Mouse (Mus musculus): Measurements from ENCODE around the gene Rimklb.
"Not testable (repeated sequence)": the region's sequence is repeated elsewhere in the genome, so short reads cannot be mapped to it uniquely, and the experiment has no call there.

The Rimklb gene

DNA sequence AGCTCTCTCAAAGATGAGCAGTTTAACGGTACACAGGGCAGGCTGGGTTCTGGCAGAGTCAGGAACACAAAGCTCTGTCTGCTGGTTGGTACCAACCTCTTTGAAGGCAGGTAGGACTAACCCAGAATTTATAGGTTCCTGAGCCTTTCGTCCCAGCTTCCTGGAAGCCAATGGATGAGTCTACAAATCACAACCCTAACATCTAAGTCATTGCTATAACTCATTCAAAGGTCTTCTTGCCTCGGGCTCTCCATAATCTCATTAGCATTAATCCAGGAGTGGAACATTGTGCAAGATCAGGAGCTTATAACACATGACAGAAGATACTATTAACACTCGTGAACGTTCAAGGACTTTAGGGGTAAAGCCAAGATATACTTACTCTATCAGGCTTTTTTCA is at the start of gene Rimklb:
Gene Rimklb (minus strand): TSS at position 101 of the 400 bp plus-strand sequence.
- peak; percentile 72 for DNase-seq

- no peak for DNase-seq
These were observed 47.4 kb upstream of the Rimklb start for GRCm38 (mm10) chr6:122545948-122546347.

- peak; percentile 91 for DNase-seq
These were observed 46.8 kb upstream of the Rimklb start for GRCm38 (mm10) chr6:122545289-122545882.

- DNase-seq: no peak
These were observed 46.1 kb upstream of the Rimklb start for GRCm38 (mm10) chr6:122544672-122545071.

- no peak for DNase-seq
These were observed 45.0 kb upstream of the Rimklb start for GRCm38 (mm10) chr6:122543574-122543973.

DNA sequence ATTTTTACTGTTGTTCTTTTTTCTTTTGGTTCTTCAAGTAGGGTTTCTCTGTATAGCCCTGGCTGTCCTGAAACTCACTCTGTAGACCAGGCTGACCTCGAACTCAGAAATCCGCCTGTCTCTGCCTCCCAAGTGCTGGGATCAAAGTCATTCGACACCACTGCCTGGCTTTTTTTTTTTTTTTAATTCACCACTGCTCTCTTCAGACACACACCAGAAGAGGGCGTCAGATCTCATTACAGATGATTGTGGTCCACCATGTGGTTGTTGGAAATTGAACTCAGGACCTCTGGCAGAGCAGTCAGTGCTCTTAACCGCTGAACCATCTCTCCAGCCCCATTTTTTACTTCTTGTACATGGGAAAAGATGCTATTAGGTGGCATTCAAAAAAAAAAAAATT is 43.9 kb upstream of the Rimklb start:
- not testable (repeated sequence) for DNase-seq

GRCm38 (mm10) chr6:122539564-122539963 is 41.0 kb upstream of the Rimklb start:
- DNase-seq: no peak

GRCm38 (mm10) chr6:122534032-122534431 is 35.5 kb upstream of the Rimklb start:
- DNase-seq: no peak

DNA sequence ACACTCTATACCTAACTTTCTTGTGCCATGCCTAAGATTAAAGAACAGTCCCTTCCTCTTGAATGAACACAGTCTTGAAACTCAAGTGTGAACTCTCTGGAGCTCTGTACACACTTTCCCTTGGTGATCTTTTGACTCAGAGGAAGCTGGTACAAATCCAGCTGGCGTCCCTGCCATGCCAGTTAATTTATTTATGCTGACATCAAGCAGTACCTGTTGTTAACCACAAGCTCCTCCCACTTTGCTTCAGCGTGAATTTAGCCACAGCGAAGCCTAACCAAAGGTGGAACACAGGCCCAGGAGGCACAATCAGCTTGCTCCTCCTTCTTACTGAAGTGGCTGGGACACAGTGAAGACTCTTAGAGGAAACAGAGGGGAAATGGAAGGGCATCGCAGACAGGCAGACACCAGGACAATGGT is 34.3 kb upstream of the Rimklb start:
- DNase-seq: no peak

- DNase-seq: no peak
These were observed 33.1 kb upstream of the Rimklb start for GRCm38 (mm10) chr6:122531466-122532174.

DNA sequence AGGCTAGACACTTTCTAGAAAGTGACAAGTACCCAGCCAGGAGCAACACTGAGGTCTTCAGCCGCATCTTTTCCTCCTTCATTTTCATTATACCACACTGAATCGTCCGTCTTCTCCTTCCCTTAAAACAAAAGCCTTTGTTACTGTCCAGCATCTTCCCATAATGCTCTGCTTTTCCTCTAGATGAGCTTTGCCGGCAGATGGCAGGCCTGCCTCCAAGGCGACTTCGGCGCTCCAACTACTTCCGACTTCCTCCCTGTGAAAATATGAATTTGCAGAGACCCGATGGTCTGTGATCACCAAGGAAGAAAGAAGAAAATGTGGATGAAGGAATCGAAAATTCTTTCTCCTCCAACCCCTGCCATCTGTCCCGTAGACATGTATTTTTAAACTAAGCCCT is 29.6 kb upstream of the Rimklb start:
- no peak for DNase-seq

DNA sequence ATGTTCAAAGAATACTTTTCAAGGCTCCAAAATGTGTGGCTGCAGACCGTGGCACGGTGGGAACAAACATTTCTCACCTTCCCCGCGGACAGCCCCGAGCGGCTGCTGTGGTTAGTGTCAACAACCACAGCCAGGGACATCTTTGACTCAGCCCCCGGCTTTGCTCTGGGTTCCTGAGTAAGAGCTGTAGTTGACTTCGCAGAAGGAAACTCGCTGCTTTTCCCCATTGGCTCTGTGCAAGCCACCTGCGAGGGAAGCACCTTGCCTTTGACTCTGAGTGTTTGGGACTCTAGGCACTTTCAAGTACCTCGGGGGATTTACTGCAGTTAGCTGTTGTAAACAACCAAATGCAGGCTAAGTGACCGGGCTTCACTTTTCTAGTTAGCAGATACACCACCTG is 29.0 kb upstream of the Rimklb start:
- DNase-seq: no peak

DNA sequence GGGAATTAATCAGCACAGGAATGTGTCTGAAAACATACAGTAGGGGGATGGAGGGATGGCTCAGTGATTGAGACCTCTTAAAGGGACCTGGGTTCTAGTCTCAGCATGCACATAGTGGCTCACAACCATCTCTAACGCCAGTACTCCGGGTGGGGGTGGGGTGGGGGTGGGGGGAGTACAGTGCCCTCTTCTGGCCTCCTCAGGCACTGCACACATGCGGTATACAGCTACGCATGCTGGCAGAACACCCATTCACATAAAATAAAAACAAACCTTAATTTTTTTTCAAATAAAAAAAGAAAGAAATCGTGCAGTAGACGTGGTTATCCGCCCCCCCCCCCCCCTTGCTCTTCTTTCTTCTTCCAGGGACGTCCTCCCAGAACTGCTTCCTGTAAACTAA is 24.7 kb upstream of the Rimklb start:
- DNase-seq: no peak

- DNase-seq: peak; percentile 90
These were observed 24.0 kb upstream of the Rimklb start for GRCm38 (mm10) chr6:122522595-122522994.

DNA sequence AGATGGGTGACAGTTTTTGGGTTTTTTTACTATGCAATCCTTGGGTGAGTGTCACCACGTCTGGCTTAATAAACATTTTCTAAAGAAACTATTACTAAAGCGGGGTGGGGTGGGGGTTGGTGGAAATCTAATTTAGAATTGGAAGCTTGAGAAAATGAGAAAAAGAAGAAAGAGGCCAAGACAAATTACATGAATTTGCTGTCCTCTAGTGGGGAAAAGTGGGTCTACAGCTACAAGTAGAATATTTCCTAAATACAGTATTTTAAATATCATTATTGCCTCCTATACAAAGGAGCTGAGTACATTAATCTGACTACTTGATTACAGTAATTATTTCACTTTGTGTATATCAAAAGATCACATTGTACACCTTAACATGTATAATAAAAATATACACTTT is 20.8 kb upstream of the Rimklb start:
- no peak for DNase-seq

DNA sequence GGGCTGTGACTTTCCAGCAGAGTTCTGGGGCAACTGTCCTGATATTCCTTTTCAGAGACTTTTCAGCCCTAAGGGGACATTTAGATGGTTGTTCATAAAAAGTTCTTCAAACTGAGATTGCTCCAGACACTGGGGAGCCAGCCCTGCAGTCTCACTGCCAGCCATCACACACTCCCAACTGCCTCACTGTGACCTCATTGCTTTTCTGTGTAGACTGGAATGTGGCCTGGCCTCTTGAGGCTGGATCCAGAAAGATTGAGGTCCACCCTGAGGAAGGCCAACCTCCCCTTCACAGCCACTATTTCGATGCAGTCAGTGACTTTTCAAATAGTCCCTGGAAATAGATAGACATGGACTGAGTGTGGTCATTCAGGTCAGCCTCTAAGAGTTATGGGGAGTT is 19.1 kb upstream of the Rimklb start:
- peak; percentile 95 for DNase-seq

DNA sequence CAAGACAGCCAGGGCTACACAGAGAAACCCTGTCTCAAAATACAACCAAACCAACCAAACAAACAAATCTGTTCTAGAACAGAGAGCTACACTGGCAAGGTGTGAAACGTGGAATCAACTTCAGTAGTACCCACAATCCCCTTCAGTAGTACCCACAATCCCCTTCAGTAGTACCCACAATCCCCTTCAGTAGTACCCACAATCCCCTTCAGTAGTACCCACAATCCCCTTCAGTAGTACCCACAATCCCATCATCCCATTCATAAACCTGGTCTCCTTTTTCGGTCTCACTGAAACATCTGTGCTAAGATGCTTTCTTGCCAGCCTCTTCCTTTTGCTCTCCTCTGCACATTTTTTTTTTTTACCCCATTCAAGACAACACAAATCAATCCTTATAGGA is 17.2 kb upstream of the Rimklb start:
- DNase-seq: not testable (repeated sequence)

GRCm38 (mm10) chr6:122514312-122514711 is 15.8 kb upstream of the Rimklb start:
- DNase-seq: peak; percentile 90

DNA sequence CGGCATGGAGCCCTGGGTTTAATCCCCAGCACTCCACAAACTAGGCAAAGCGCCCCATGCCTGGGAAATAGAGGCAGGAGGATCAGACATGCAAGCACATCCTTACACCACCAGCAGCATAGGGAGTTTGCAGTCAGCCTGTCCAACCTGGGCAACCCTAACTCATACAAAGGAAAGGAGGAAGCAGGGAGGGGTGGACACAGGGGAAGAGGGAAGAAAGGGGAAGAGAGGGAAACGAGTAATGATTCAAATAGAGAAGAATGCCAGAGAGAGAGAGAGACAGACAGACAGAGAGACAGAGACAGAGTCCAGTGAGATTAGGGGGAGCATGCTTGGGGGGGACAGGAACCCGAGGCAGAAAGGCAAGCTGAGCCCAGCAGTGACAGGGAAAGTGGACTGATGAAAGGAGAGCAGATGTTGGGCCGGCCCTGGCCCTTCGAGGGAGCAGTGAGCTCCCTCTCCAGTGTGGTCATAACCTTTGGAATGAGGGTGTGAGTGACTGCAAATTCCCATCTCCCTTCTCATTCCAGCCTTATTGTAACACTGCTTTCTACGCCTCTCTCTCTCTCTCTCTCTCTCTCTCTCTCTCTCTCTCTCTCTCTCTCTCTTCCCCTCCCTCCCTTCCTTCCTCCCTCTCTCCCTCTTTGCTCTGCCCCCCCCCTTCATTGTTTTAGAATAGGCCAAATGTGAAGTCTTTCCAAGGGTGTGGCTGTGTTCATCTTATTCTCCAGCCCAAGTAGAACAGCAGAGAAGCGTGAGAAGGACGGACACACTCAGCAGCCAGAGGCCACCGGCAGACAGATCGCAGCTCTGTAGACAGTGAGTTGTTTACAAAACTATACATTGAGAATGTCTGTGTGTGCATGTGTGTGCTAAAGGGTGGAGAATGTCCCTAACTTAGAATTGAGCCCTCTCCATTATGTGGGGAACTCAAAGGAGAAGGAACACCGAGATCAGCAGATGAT is 14.6 kb upstream of the Rimklb start:
- DNase-seq: peak; percentile 91

GRCm38 (mm10) chr6:122508494-122508893 is 9.9 kb upstream of the Rimklb start:
- DNase-seq: peak; percentile 99

DNA sequence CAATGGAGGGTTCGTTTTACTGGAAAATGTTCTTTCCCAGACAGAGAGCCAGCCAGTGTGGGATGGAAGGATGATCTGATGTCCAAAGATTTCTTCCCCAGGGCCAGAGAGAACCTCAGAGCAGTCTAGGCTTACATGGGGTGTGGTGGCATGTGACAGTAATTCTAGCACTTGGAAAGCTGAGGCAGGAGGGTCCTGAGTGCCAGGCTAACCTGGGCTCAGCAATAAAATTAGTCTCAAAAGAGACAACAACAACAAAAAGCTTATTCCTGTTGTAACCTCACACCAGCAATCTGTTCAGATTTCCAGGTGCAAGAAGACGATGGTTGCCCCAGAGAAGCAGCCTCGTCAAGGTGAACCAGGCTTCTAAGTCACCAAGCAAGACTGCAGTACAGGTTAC is 7.0 kb upstream of the Rimklb start, which contains the start of gene Mfap5:
Gene Mfap5 (plus strand): TSS at position 301 of the 400 bp plus-strand sequence.
- DNase-seq: no peak

- DNase-seq: peak; percentile 73
These were observed 6.5 kb upstream of the Rimklb start for GRCm38 (mm10) chr6:122505041-122505440.

DNA sequence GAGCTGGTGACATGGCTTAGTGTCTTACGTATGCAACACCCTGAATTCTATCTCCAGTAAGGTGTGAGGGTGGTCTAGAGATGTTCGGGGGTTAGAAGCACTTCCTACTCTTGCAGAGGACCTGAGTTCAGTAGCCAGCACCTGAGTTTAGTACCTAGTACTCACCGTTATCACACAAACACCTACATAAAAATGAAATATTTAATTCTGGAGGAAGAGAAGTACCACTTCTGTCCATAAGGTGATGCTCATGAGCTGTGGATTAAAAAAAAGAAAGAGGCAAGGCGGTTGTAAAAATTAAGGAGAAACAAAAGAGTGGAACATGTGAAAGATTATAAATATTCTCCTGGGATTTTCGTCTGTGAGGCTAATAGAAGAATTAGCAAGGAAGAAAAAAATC is 2.1 kb downstream of the Rimklb start:
- DNase-seq: no peak
